ENCODE assay signal across 13 mouse cellular contexts in the genomic region with DNA sequence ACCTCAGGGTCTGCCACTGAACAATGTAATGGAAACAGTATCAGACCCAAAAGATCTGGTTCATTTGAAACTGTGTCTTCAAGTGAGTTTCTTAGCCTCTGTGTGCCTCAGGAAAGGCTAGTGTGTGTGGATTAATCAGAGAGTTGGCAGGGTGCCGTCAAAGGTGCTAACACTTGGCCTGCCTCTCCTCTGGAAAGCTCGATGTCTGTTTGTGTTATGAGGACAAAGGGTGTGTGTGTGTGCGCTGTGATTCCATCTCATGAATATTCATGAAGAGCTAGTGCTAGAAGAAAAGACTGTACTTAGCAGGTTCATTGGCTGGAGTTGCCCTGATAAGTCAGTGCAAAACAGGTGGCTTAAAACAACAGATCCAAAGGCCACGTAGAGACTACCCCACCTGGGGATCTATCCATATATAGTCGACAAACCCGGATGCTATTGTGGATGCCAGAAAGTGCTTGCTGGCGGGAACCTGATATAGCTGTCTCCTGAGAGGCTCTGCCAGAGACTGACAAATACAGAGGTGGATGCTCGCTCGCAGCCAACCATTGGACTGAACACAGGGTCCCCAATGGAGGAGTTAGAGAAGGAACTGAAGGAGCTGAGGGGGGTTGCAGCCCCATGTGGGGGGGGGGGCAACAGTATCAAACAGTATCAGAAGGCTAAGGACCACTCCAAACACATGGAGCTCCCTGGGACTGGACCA. TPM values are rescaled to one million over a fixed set of nuclear protein-coding genes. Genes with fewer than 3 reads are reported as not detected.
A peak's percentile ranks its signal among the peaks of the same experiment; 100 is the strongest.
DNase-seq lines count a peak whose midpoint lies in the region; ATAC-seq lines count a peak whose summit lies in the region.
"Had no signal": no experiment of that assay in that cellular context is flagged by ENCODE, and none has a peak within 500 bp of the region (broad histone marks: within the 10 kb centered on the region; RNA-seq: fewer than 3 reads in every experiment).

No protein-coding gene starts in this region.

- no peaks in the 10 kb centered on the region; the same call in 1 of the 2 replicates for H3K27me3 ChIP-seq in forebrain, embryonic 16.5 days (replicated peaks; ENCODE audit: control insufficient read depth, insufficient read depth, low read length)
- H3K27me3 ChIP-seq in midbrain, embryonic 12.5 days, result no peaks in the 10 kb centered on the region

- H3K36me3 ChIP-seq in forebrain, embryonic 16.5 days (ENCODE audit: control insufficient read depth, insufficient read depth), result peaks cover 6% of the 10 kb centered on the region
- peaks cover 6% of the 10 kb centered on the region for H3K36me3 ChIP-seq in midbrain, embryonic 12.5 days

- H3K9me3 ChIP-seq in forebrain, embryonic 16.5 days (ENCODE audit: control insufficient read depth, low read length), result no peaks in the 10 kb centered on the region
- H3K9me3 ChIP-seq in midbrain, embryonic 12.5 days, result no peaks in the 10 kb centered on the region

- no peak overlapping the region for H3K9ac ChIP-seq in forebrain, embryonic 16.5 days (replicated peaks; ENCODE audit: low read depth, low read length)
- no peak overlapping the region for H3K9ac ChIP-seq in midbrain, embryonic 12.5 days (replicated peaks)
- H3K9ac ChIP-seq: liver, postnatal 0 days had no signal

- ATAC-seq in forebrain, embryonic 16.5 days, result peak; percentile 65
- ATAC-seq in midbrain, embryonic 12.5 days (ENCODE audit: low FRiP score, low read depth), result peak; percentile 62
- ATAC-seq: liver, postnatal 0 days; Patski had no signal

- H3K4me3 ChIP-seq in forebrain, embryonic 16.5 days (replicated peaks; ENCODE audit: low read length), result no peak overlapping the region
- H3K4me3 ChIP-seq in midbrain, embryonic 12.5 days, result no peak overlapping the region

- WGBS in forebrain, embryonic 16.5 days, result 15% methylated on average over 9 of the region's 9 CpGs
- WGBS in midbrain, embryonic 12.5 days, result 32% methylated on average over 9 of the region's 9 CpGs

- peaks cover 12% of the 10 kb centered on the region for H3K4me1 ChIP-seq in forebrain, embryonic 16.5 days (replicated peaks; ENCODE audit: control insufficient read depth, insufficient read depth, low read length)
- peaks cover 17% of the 10 kb centered on the region for H3K4me1 ChIP-seq in midbrain, embryonic 12.5 days

- H3K4me2 ChIP-seq in forebrain, embryonic 16.5 days (ENCODE audit: low read length), result no peak overlapping the region
- H3K4me2 ChIP-seq in midbrain, embryonic 12.5 days (replicated peaks), result no peak overlapping the region

- DNase-seq in embryo, embryonic 11 days, result peak; percentile 12
- no peak for DNase-seq in embryo, embryonic 10 days (ENCODE audit: low spot score)
- DNase-seq in Muller cell, postnatal 12 days (ENCODE audit: inconsistent ontology term), result peak; percentile 51
- no peak for DNase-seq in testis, postnatal 14 days (ENCODE audit: low spot score)
- no peak for DNase-seq in lung, postnatal 10 days
- DNase-seq in layer of hippocampus, adult 18-20 months (ENCODE audit: low spot score in 2 of 2), result no peak
- DNase-seq: adrenal gland, postnatal 10 days; liver, postnatal 0 days had no signal

- no peak overlapping the region for H3K27ac ChIP-seq in forebrain, embryonic 16.5 days (ENCODE audit: low read length)
- peak overlapping the region; percentile 36 for H3K27ac ChIP-seq in midbrain, embryonic 12.5 days (replicated peaks)

RNA-seq across cellular contexts. Expression of a gene that starts 17.9 kb away (rescaled TPM):
- polyA plus RNA-seq in forebrain, embryonic 16.5 days (2015; fragmentation: Nextera tagmentation; extraction: Ambion mirVana), result 28.8 and 30.4 TPM in 2 replicates
- polyA plus RNA-seq in midbrain, embryonic 12.5 days (2016; fragmentation: Nextera tagmentation; extraction: Ambion mirVana), result 7.4 and 9.4 TPM in 2 replicates
- 1 to 10 TPM; 1.2 to 1.7 TPM for total RNA-seq in layer of hippocampus, adult 18-20 months (2021)
- total RNA-seq: megakaryocyte-erythroid progenitor cell, adult 5-6 weeks had no signal
- polyA plus RNA-seq: thymus, postnatal 0 days had no signal

RNA-seq across cellular contexts. Expression of a gene that starts 52.0 kb away (rescaled TPM):
- polyA plus RNA-seq in forebrain, embryonic 16.5 days (2015; fragmentation: Nextera tagmentation; extraction: Ambion mirVana), result 92.7 TPM in 2 replicates
- 126 and 130 TPM in 2 replicates for polyA plus RNA-seq in midbrain, embryonic 12.5 days (2016; fragmentation: Nextera tagmentation; extraction: Ambion mirVana)
- 10 to 100 TPM; 58.4 to 61.9 TPM for total RNA-seq in layer of hippocampus, adult 18-20 months (2021)

RNA-seq across cellular contexts. Expression of a gene that starts 52.1 kb away (rescaled TPM):
- polyA plus RNA-seq in forebrain, embryonic 16.5 days (2015; fragmentation: Nextera tagmentation; extraction: Ambion mirVana), result 36.1 and 38.3 TPM in 2 replicates
- polyA plus RNA-seq in midbrain, embryonic 12.5 days (2016; fragmentation: Nextera tagmentation; extraction: Ambion mirVana), result 45.4 and 47.4 TPM in 2 replicates
- total RNA-seq in layer of hippocampus, adult 18-20 months (2021), result 10 to 100 TPM; 21.2 to 24.5 TPM

RNA-seq across cellular contexts. Expression of a gene that starts 59.2 kb away (rescaled TPM):
- polyA plus RNA-seq in forebrain, embryonic 16.5 days (2015; fragmentation: Nextera tagmentation; extraction: Ambion mirVana), result 0.25 TPM in 1 of 2 replicates, not detected in the other
- 0.63 and 1.1 TPM in 2 replicates for polyA plus RNA-seq in midbrain, embryonic 12.5 days (2016; fragmentation: Nextera tagmentation; extraction: Ambion mirVana)
- 1 to 10 TPM; 1.0 to 1.1 TPM for total RNA-seq in layer of hippocampus, adult 18-20 months (2021)
- total RNA-seq: megakaryocyte-erythroid progenitor cell, adult 5-6 weeks had no signal

Comparison
In these comparisons a context has a peak if more than half of its experiments do, and no peak if none do; other contexts are left out.
1. DNase-seq: peak in embryo, embryonic 11 days (single experiment) and Muller cell, postnatal 12 days (single experiment); none in embryo, embryonic 10 days (single experiment), testis, postnatal 14 days (single experiment), lung, postnatal 10 days (single experiment) and layer of hippocampus, adult 18-20 months (0 of 2).